Mouse (Mus musculus) embryonic facial prominence, embryonic 11.5 days (tissue): ENCODE data around the gene Stip1. TPM values are rescaled to one million over a fixed set of nuclear protein-coding genes. Genes with fewer than 3 reads are reported as not detected.
A peak's percentile ranks its signal among the peaks of the same experiment; 100 is the strongest.

Experiments used
- ATAC-seq: fragments of 200-750 bp; cut with Nextera tagmentation; replicated peaks from 2 replicates; pipeline ENCODE4 v1.8.0; 2017; ENCODE audit warnings: low read depth; ENCODE audit not compliant: insufficient number of reproducible peaks, low FRiP score, low TSS enrichment
- DNase-seq: peaks from one replicate; pipeline ENCODE4 v3.0.0-alpha.2; 2015; ENCODE audit warnings: low spot score
- H3K27ac ChIP-seq: fragments of 300-500 bp; sonication (generic); replicated peaks from 2 replicates; pipeline ENCODE4 v1.5.1; 2014; ENCODE audit warnings: mild to moderate bottlenecking, low read depth, low read length, control low read depth
- H3K27me3 ChIP-seq: fragments of 300-500 bp; sonication (generic); 2 replicates; pipeline ENCODE4 v1.6.1; 2014; ENCODE audit warnings: mild to moderate bottlenecking, low read length, moderate library complexity, mixed read lengths; ENCODE audit not compliant: control insufficient read depth, insufficient read depth
- H3K36me3 ChIP-seq: fragments of 300-500 bp; sonication (generic); replicated peaks from 2 replicates; pipeline ENCODE4 v1.6.1; 2014; ENCODE audit warnings: low read depth, mild to moderate bottlenecking, low read length, moderate library complexity, mixed read lengths; ENCODE audit not compliant: control insufficient read depth, insufficient read depth
- H3K4me1 ChIP-seq: fragments of 300-500 bp; sonication (generic); 2 replicates; pipeline ENCODE4 v1.6.1; 2014; ENCODE audit warnings: low read length, mixed read lengths; ENCODE audit not compliant: control insufficient read depth, insufficient read depth
- H3K4me2 ChIP-seq: fragments of 300-500 bp; sonication (generic); 2 replicates; pipeline ENCODE4 v1.6.1; 2014; ENCODE audit warnings: low read depth, mild to moderate bottlenecking, control low read depth, low read length, moderate library complexity
- H3K4me3 ChIP-seq: fragments of 300-500 bp; sonication (generic); 2 replicates; pipeline ENCODE4 v1.5.1; 2014; ENCODE audit warnings: low read depth, low read length, control low read depth
- H3K9ac ChIP-seq: fragments of 300-500 bp; sonication (generic); replicated peaks from 2 replicates; pipeline ENCODE4 v1.6.1; 2014; ENCODE audit warnings: mild to moderate bottlenecking, control low read depth, low read length
- H3K9me3 ChIP-seq: fragments of 300-500 bp; sonication (generic); replicated peaks from 2 replicates; pipeline ENCODE4 v1.6.1; 2016; ENCODE audit warnings: mild to moderate bottlenecking, low read length, inconsistent platforms, mixed read lengths; ENCODE audit not compliant: control insufficient read depth
- WGBS: fragments of 180-500 bp; shearing (Covaris S2); extraction: QIAGEN DNeasy Blood & Tissue Kit; methylation state at CpG from one replicate; pipeline ENCODE4 v1.1.7; 2014; 5-methylcytosine and 5-hydroxymethylcytosine counted together
- polyA plus RNA-seq: library from polyadenylated mRNA; unstranded; fragments of >200 nt; fragmentation: Nextera tagmentation; extraction: Ambion mirVana; gene quantifications from 2 replicates; pipeline ENCODE4 v1.2.1, GENCODE M21; 2014

Stip1 gene
- polyA plus RNA-seq: 400 and 412 TPM in 2 replicates

DNA sequence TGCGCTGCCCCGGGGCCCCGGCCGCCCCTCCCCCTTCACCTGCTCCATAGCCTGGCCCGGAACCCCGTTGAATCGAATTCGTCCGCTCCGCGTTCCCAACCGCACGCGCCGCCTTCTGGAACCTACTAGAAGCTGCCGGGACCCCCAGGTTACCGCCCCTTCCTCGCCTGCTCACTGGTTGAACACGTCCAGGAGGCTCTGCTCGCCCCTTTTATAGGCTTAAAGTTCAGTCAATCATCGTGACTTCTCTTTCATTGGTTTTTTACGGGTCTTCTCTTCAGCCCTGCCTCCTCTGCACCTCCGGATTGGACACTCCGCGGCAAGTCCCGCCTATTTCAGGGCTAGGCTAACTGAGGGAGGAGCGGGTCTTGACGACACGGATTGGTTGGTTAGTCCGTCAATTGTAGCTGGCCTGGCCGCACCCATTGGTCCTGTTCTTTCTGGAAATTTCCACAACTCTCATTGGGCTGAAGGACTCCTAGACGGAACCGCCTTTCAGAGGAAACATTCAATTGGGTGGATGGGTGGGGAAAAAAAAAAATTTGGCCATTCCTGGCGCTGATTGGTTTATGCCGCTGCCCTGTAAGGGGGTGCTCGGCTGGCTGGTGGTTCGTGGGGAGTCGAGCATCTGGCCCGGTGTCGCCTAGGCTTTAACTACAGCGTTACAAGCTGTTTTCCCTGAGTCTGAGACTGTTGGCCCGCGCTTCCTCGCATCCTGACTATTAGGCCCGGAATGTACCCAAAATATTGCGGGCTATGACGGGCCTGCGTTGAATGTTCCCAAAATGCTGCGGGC is at the start of gene Stip1:
Stip1 (minus strand) TSS at position 127 of the 796 bp plus-strand sequence.
- peaks cover 3% of the 10 kb centered on the region; the same call in 1 of the 2 replicates for H3K36me3 ChIP-seq
- H3K4me2 ChIP-seq: peak within 1 kb of the TSS; percentile 81
- H3K9me3 ChIP-seq: no peaks in the 10 kb centered on the region
- H3K27ac ChIP-seq: peak within 1 kb of the TSS; percentile 83
- ATAC-seq (peak; percentile 99), DNase-seq (peak; percentile 100)
- H3K4me3 ChIP-seq: peak within 1 kb of the TSS; percentile 88
- under 1% methylated on average over 49 of the region's 49 CpGs for WGBS
- peak within 1 kb of the TSS; percentile 96 for H3K9ac ChIP-seq
- no peaks in the 10 kb centered on the region for H3K27me3 ChIP-seq
- H3K4me1 ChIP-seq: 0 out of 2 replicates have a peak, but pooled peaks cover 2% of the 10 kb centered on the region

DNA sequence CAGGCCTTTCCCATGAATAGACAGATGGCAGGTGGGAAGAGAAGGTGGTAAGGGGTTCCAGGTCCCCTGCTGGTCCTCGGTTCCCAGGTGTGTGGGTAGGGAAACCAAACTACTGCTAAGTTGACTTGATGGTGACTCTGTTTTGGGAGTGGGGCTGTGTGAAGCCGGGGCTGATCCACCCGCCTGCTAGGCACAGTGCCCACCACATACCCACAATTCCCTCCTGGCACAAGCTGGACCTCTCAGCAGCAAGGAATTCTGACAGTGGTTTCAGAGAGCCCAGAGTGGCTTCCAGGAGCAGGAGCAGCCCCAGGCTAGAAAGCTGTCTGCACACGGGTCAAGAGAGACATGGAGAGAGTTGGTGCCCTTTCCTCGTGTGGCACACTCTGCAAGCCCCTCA is 49.3 kb upstream of the Stip1 start:
- no peak for ATAC-seq
- Histone ChIP-seq H3K4me1 (peaks cover 4% of the 10 kb centered on the region), H3K36me3 (no peaks in the 10 kb centered on the region), H3K4me3 (no peak overlapping the region), H3K4me2 (no peak overlapping the region), H3K27me3 (no peaks in the 10 kb centered on the region; the same call in 1 of the 2 replicates), H3K9me3 (no peaks in the 10 kb centered on the region), H3K27ac (no peak overlapping the region), H3K9ac (no peak overlapping the region)
- no peak for DNase-seq
- WGBS: 52% methylated on average over 5 of the region's 5 CpGs

DNA sequence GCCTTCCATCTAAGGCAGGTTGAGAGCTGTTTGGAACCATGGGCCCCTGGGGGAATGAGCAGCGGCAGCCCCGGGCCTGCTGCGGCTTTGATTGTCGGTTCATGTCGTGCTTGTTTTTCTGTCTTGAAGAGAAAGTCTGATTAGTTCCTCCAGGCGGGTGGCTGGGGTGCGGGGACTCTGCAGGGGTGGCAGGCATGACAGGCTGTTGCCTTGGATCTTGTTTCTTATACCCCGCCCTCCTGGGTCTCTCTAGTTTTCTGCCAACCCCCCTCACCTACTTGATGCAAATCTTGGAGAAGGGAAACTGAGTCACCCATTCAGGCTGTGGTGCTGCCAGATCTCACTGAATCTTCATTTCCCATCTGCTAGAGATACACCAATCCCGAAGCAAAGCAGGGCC is 48.8 kb upstream of the Stip1 start:
- H3K4me2 ChIP-seq: no peak overlapping the region
- no peak overlapping the region for H3K4me3 ChIP-seq
- no peaks in the 10 kb centered on the region for H3K9me3 ChIP-seq
- no peak overlapping the region for H3K27ac ChIP-seq
- H3K36me3 ChIP-seq: no peaks in the 10 kb centered on the region
- H3K4me1 ChIP-seq: peaks cover 4% of the 10 kb centered on the region
- no peak overlapping the region; the same call in 1 of the 2 replicates for H3K9ac ChIP-seq
- WGBS: 6% methylated on average over 9 of the region's 9 CpGs
- ATAC-seq: no peak
- no peaks in the 10 kb centered on the region; the same call in 1 of the 2 replicates for H3K27me3 ChIP-seq
- no peak for DNase-seq

DNA sequence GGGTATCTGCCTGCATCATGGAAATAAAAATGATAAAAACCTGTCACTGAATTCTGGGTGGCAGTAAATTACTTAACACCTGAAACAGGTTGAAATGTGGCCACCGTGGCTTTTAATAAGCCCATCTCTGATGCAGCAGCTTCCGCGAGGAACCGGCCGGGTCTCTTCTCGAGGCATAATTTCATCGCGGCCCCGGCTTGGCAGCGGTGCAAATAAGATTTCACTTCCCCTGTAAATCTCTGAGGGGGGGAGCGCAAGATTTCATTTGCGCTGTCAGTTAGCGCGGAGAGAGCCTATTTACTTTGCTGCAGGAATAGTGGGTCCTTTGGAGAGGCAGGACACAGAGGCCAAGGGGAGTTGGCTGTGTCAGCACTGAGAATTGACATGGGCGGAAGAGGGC is 45.0 kb upstream of the Stip1 start:
- H3K27ac ChIP-seq: no peak overlapping the region
- no peaks in the 10 kb centered on the region; the same call in 1 of the 2 replicates for H3K27me3 ChIP-seq
- no peak for ATAC-seq

DNA sequence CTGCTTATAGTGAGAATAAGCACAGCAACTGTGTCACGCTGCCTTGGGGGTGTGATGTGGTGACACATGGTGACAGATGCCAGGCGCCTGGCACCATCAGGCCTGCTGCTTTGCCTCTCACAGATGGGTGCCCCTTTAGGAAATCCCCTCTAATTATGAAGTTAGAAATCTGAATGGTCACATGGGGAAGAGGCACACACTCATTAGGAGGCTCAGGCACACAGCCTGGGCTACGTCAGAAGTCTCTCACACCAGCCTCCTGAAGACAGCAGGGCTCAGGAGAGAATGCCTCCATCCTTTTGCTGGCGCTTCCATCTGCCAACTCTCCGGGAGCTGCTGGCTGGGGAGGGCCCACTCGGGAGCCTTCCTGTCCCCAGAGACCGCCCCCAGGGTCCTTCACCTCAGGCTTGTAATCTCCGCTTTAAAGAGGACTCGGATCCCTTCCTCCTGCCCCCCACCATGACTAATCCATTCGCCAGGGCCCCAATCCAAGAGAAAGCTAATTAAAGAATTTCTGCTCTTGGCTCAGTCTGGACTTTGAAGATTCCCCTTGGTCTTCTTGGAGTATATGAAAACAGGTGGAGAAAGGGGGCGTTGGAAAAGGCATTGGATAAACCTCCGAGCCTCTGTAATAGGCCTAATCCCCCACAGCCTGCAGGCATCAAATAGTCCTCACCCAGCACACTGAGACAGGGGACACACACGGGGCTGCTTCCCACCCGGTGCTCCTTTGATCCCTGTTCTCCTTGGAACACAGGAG is 43.4 kb upstream of the Stip1 start:
- ATAC-seq: no peak; the same call in 1 of the 2 replicates
- Histone ChIP-seq H3K9ac (no peak overlapping the region), H3K4me1 (no peaks in the 10 kb centered on the region; the same call in 1 of the 2 replicates), H3K27me3 (no peaks in the 10 kb centered on the region; the same call in 1 of the 2 replicates), H3K4me2 (no peak overlapping the region), H3K27ac (no peak overlapping the region), H3K9me3 (no peaks in the 10 kb centered on the region), H3K4me3 (no peak overlapping the region), H3K36me3 (no peaks in the 10 kb centered on the region)
- WGBS: 24% methylated on average over 14 of the region's 14 CpGs
- DNase-seq: peak; percentile 44

More for the DNA sequence above, 45.0 kb upstream of the Stip1 start:
- Histone ChIP-seq H3K36me3 (no peaks in the 10 kb centered on the region), H3K4me3 (no peak overlapping the region), H3K9ac (no peak overlapping the region), H3K4me2 (no peak overlapping the region), H3K4me1 (no peaks in the 10 kb centered on the region; the same call in 1 of the 2 replicates), H3K9me3 (no peaks in the 10 kb centered on the region)
- no peak for DNase-seq
- WGBS: 81% methylated on average over 15 of the region's 15 CpGs

GRCm38 (mm10) chr19:7081516-7082266 is 41.9 kb upstream of the Stip1 start:
- Histone ChIP-seq H3K27ac (no peak overlapping the region), H3K27me3 (no peaks in the 10 kb centered on the region)

GRCm38 (mm10) chr19:7078271-7078670 is 38.5 kb upstream of the Stip1 start:
- DNase-seq (no peak), ATAC-seq (no peak)
- Histone ChIP-seq H3K27me3 (no peaks in the 10 kb centered on the region), H3K36me3 (no peaks in the 10 kb centered on the region), H3K4me2 (no peak overlapping the region), H3K9me3 (no peaks in the 10 kb centered on the region), H3K27ac (no peak overlapping the region), H3K4me1 (no peaks in the 10 kb centered on the region; the same call in 1 of the 2 replicates), H3K4me3 (no peak overlapping the region), H3K9ac (no peak overlapping the region)
- WGBS: 86% methylated on average over 7 of the region's 7 CpGs

More at GRCm38 (mm10) chr19:7081516-7082266, 41.9 kb upstream of the Stip1 start:
- ATAC-seq (no peak; the same call in 1 of the 2 replicates), DNase-seq (no peak)
- Histone ChIP-seq H3K4me3 (no peak overlapping the region), H3K36me3 (no peaks in the 10 kb centered on the region), H3K9me3 (no peaks in the 10 kb centered on the region), H3K4me2 (no peak overlapping the region), H3K4me1 (no peaks in the 10 kb centered on the region; the same call in 1 of the 2 replicates), H3K9ac (no peak overlapping the region)
- WGBS: 67% methylated on average over 7 of the region's 7 CpGs
